Mouse (Mus musculus) cerebellum, adult (tissue): Measurements from ENCODE around the gene Slx1b.
"Not testable (repeated sequence)": the region's sequence is repeated elsewhere in the genome, so short reads cannot be mapped to it uniquely, and the experiment has no call there.

Source experiments
- ATAC-seq: cut with Nextera tagmentation; 2 replicates; pipeline ENCODE4 v1.9.2; 2017; ENCODE audit warnings: mild to moderate bottlenecking, moderate library complexity, mixed read lengths; ENCODE audit not compliant: insufficient number of reproducible peaks, low FRiP score, low TSS enrichment

Slx1b gene

DNA sequence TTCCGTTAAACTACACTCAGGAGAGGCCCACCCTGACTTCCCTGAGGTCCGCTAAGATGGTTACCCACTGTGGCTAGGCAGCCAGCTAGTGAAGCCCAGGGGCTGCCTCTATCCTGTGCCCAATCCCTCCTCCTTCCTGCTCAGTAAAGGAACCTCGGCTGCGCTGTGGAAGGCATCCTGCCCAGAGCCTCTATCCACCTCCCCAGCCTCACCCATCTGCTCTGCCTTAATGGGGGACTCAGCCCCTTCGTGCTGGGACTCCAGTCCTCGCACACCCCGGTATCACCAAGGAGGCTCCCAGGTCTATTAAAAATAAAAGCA lies 8.1 kb upstream of the Slx1b start:
- 0 out of 2 replicates have a peak, but pooled peaks have one; percentile 12 for ATAC-seq

GRCm38 (mm10) chr7:126702861-126703756 lies 7.5 kb upstream of the Slx1b start:
- ATAC-seq: no peak

GRCm38 (mm10) chr7:126702358-126702757 lies 6.8 kb upstream of the Slx1b start:
- no peak for ATAC-seq

DNA sequence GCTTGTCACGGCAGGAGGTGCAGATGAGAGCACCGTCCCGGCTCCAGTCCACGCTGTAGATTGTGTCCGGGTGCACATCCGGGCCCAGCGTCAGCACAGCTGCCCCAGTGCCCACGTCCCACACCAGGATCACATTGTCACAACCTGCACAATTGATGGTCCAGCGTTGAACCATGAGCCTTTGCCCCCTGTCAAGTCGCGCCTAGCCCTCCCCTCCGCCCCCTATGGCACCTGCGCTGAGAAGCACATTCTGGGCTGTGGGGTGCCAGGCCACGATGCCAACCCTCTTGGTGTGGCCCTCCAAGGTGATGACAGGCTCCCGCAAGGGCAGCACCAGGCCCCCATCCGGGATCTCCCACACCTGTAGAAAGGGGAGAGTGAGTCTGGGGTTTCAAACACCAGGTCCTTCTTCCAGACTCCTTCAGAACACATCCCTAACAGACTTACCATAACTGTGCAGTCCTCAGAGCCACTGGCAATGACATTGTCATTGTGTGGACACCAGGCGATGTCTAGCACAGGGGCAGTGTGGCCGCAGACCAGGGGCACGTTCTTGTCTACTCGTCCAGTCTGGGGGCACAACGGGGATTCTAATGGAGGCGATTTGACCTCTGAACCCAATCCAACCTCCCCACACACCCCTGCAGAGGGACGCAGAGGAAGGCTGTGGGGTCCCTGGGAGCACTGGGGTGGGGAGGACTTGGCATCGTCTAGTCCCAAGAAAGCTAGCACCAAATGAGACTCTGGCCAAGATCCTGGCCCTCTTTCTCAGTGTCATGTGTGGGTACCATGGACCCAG lies 6.2 kb upstream of the Slx1b start:
- no peak for ATAC-seq

GRCm38 (mm10) chr7:126701070-126701469 lies 5.5 kb upstream of the Slx1b start:
- ATAC-seq: 0 out of 2 replicates have a peak, but pooled peaks have one; percentile 23

GRCm38 (mm10) chr7:126700063-126701015 lies 4.8 kb upstream of the Slx1b start:
- ATAC-seq: no peak

GRCm38 (mm10) chr7:126697838-126698237 lies 2.3 kb upstream of the Slx1b start:
- ATAC-seq: no peak

DNA sequence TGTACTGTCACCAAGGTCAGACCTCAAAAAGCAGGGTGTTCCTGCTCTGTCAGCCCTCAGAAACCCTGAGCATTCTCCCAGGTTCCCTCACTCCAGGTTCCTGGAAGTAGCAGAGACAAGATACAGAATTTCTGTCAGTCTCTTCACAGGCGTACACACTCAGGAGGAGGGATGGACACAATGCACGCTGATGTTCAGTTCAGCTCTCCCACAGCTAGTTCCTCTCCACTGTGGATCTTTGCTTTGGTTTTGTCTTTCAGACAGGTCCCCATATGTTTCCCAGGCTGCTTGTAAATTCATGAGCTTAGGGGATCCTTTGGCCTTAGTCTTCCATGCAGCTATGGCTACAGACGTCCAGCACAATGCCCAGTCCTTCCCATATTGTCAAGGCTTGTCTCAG lies 1.3 kb upstream of the Slx1b start:
- ATAC-seq: no peak

DNA sequence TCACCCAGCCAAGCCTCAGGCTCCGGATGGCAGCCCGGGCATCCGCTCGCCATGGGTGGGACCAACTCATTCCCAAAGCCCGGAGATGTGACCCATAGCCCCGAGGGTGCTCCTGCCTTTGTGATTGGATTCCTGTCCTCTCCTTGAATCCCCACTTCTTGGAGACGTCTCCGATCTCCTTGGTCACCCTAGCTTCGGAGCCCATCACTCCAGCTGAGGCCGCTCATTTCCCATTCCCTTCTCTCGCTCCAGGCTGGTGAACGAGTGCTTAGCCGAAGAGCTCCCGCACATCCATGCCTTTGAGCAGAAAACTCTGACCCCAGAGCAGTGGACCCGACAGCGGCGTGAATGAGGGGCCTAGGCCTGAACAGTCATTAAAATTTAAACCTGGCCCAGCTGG lies 719 bp upstream of the Slx1b start:
- ATAC-seq: no peak

- peak; percentile 22; the same call in 1 of the 2 replicates for ATAC-seq
Measured at GRCm38 (mm10) chr7:126695210-126695611, 373 bp downstream of the Slx1b start, which contains the start of gene Bola2. Bola2 (plus strand) TSS chr7:126695401.

DNA sequence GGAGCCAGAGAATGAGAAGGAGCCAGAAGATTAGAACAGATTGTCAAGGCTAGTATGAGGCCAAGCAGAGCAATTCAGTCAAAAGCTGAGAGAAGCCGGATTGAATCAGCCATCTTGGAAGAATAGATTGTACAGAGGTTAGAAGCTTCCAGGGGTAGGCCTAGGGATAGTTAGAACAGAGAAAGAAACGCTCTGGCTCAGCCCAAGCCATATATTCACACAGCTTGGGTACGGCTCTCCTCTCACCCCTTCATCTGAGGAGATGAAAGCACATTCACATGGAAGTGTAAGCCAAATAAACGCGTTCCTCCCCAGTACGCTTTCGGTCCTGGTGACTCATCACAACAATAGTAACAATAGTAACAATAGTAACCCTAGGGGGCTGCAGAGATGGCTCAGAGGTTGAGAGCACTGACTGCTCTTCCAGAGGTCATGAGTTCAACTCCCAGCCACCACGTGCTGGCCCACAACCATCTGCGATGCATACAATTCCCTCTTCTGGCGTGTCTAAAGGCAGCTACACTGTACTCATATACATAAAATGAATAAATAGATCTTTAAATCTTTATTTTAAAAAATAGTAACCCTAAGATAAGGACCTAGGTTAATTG lies 1.0 kb downstream of the Slx1b start:
- ATAC-seq: no peak

GRCm38 (mm10) chr7:126693781-126694180 lies 1.8 kb downstream of the Slx1b start:
- no peak for ATAC-seq

DNA sequence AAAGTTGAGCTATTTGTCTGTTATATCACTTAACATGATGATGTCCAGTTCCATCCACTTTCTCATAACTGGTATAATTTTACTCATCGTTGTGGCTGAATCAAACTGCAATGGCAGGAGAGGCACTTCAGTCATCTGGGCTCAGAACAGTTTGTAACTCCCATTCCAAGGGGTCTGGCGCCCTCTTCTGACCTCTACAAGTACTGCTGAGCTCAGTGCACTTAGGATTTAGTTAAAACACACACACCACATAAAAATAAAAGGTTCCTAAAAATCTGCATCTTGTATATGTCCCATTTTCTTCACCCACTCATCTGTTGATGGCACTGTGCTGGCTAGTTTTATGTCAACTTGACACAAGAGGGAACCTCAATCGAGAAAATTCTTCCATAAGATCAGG lies 2.3 kb downstream of the Slx1b start:
- ATAC-seq: no peak

DNA sequence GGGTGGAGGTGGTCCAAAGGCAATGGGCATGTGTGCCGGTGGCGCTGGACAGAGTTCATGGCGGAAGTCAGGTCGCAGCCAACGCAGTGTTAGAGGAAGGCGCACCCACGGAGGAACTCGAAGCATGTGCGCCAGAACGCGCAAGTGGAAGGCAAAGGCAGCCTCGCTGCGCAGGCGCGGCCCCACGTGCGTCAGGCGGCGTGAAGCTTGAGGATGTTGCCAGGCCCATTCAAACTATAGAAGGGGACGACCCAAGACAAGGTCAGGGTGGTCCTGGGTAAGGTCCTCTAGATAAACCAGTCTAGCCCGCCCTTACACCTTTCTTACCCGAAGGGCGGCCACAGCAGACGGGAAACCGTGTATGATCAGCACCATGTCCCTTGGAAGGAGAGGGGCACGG lies 3.2 kb downstream of the Slx1b start:
- no peak for ATAC-seq

DNA sequence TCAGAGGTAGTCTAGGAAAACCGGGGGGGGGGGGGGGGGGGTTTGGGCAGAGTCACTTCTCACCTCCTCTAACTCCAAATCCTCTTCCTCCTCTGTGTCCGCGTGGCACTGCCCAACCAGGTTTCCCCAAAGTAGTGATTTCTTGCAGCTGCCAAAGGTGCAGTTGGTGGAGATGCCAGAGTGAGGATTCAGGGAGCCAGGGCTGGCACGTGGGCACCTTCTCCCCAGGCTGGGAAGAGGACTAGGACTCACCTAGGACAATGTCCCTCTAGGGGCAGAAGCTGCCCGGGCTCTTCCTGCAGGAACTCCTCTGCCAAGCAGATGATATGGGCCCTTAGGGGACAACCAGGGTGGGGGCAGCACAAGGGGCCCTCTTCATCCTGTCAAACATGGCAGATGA lies 3.9 kb downstream of the Slx1b start:
- ATAC-seq: no peak

DNA sequence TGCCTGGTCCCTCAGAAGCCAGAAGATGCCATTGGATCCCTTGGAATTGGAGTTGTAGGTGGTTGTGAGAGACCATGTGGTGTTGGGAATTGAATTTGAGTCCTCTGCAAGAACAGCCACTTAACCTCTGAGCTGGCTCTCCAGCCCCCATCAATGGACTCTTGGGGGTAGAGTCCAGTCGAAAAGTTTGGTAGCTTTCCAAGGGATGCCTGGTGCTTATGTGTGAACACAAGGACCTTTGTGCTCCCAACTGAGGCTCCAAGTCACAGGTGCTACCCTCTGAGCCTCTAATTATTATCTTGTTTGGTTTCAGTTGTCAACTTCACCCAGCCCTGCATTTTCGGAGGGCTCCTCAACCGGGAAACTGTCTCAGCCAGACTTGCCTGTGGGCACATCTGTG lies 4.8 kb downstream of the Slx1b start:
- no peak for ATAC-seq

DNA sequence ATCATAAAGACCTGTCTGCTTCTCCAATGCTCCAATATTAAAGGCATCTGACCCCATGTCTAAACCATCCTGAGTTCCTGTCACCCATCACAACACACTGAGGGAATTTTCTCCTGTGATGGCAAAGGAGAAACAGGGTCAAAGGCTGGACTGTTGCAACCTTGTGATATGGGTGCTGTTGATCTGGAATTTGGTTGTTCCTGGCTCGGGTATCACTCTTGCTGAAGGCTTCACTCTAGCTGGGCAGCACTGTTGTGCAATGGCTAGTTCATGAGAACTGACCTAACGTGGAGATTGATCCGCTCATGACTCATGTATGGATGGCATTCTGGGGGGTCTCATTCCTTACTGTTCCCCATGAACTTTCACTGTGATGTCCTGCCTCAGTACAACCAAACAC lies 6.6 kb downstream of the Slx1b start:
- no peak for ATAC-seq

DNA sequence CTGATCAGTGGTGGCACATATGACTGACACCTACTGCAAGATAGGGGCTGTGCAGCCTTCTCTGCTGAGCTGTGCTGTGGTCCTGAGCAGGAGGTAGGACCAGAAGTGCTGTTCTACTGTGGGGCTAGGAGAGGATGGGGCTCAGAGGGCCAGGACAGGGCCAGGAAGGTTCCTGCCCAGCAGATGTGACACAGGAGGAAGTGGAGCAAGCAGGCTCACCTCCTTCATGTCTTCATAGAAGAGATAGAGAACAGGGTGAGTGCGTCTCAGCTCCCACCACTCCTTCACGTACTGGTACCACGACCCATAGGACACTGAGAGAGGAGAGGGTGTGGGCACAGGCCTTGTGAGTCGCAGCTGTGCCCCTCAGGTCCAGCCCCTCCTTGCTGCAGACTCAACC lies 7.4 kb downstream of the Slx1b start:
- ATAC-seq: not testable (repeated sequence)

GRCm38 (mm10) chr7:126681221-126681620 lies 14.4 kb downstream of the Slx1b start:
- no peak for ATAC-seq

GRCm38 (mm10) chr7:126679683-126680082 lies 15.9 kb downstream of the Slx1b start:
- no peak for ATAC-seq
